Mouse (Mus musculus) G1E-ER4 (cell line): ENCODE results near the gene Cpxm2. TPM values are rescaled to one million over a fixed set of nuclear protein-coding genes. Genes with fewer than 3 reads are reported as not detected.

ENCODE experiments used
- GATA1 ChIP-seq: IDR thresholded peaks from one replicate; pipeline ENCODE4 v1.8.0; 2012; ENCODE audit warnings: low read length, inconsistent platforms
- polyA plus RNA-seq: library from polyadenylated mRNA; stranded (reverse); fragments of >175 nt; gene quantifications from 2 replicates; pipeline ENCODE4 v1.2.3, GENCODE M21; 2012

Cpxm2 gene
- polyA plus RNA-seq, 1 experiment = not detected

- TF ChIP-seq GATA1 = no peak
Observed at GRCm38 (mm10) chr7:132074503-132074902, 80.0 kb downstream of the Cpxm2 start.

- TF ChIP-seq GATA1 = no peak
Observed at GRCm38 (mm10) chr7:132070877-132071625, 83.5 kb downstream of the Cpxm2 start.

GRCm38 (mm10) chr7:132067951-132068350 is 86.6 kb downstream of the Cpxm2 start:
- TF ChIP-seq GATA1 = no peak

- TF ChIP-seq GATA1 = no peak
Observed at GRCm38 (mm10) chr7:132067511-132067910, 87.0 kb downstream of the Cpxm2 start.

- TF ChIP-seq GATA1 = no peak
Observed at GRCm38 (mm10) chr7:132060116-132060515, 94.4 kb downstream of the Cpxm2 start.

GRCm38 (mm10) chr7:132056565-132056964 is 98.0 kb downstream of the Cpxm2 start:
- no peak for TF ChIP-seq GATA1

- no peak for TF ChIP-seq GATA1
Observed at GRCm38 (mm10) chr7:132046662-132047061, 107.9 kb downstream of the Cpxm2 start.

GRCm38 (mm10) chr7:132031940-132032531 is 122.5 kb downstream of the Cpxm2 start:
- no peak for TF ChIP-seq GATA1

GRCm38 (mm10) chr7:132026671-132027070 is 127.9 kb downstream of the Cpxm2 start:
- no peak for TF ChIP-seq GATA1

GRCm38 (mm10) chr7:132025591-132025990 is 128.9 kb downstream of the Cpxm2 start:
- TF ChIP-seq GATA1 = no peak

- no peak for TF ChIP-seq GATA1
Observed at GRCm38 (mm10) chr7:132015933-132016332, 138.6 kb downstream of the Cpxm2 start.

- TF ChIP-seq GATA1 = no peak
Observed at GRCm38 (mm10) chr7:132015193-132015592, 139.3 kb downstream of the Cpxm2 start.

GRCm38 (mm10) chr7:132013970-132014369 is 140.6 kb downstream of the Cpxm2 start:
- TF ChIP-seq GATA1 = no peak

- no peak for TF ChIP-seq GATA1
Observed at GRCm38 (mm10) chr7:132012969-132013679, 141.4 kb downstream of the Cpxm2 start.

- TF ChIP-seq GATA1 = no peak
Observed at GRCm38 (mm10) chr7:132009002-132009401, 145.5 kb downstream of the Cpxm2 start.

GRCm38 (mm10) chr7:132005996-132006696 is 148.4 kb downstream of the Cpxm2 start:
- TF ChIP-seq GATA1 = no peak

- TF ChIP-seq GATA1 = no peak
Observed at GRCm38 (mm10) chr7:131992873-131993272, 161.7 kb downstream of the Cpxm2 start.
